Mouse (Mus musculus) liver, embryonic 14.5 days (tissue): ENCODE data around the gene Gtf2a1l.

Source experiments
- CTCF ChIP-seq: IDR thresholded peaks from 2 replicates; pipeline ENCODE4 v1.5.1; 2016; ENCODE audit warnings: antibody characterized with exemption, low read depth, control low read depth
- EP300 ChIP-seq: IDR thresholded peaks from 2 replicates; pipeline ENCODE4 v1.6.1; 2016; ENCODE audit warnings: antibody characterized with exemption, low read depth

- no peak for TF ChIP-seq CTCF
- TF ChIP-seq EP300, result no peak
Measured at GRCm38 (mm10) chr17:88702345-88702744, 33.9 kb downstream of the Gtf2a1l start.
